Mouse (Mus musculus): Measurements from ENCODE around the gene Adgrl4. TPM values are rescaled to one million over a fixed set of nuclear protein-coding genes. Genes with fewer than 3 reads are reported as not detected.

Gene Adgrl4
- polyA plus RNA-seq, 1 experiment, result not detected

DNA sequence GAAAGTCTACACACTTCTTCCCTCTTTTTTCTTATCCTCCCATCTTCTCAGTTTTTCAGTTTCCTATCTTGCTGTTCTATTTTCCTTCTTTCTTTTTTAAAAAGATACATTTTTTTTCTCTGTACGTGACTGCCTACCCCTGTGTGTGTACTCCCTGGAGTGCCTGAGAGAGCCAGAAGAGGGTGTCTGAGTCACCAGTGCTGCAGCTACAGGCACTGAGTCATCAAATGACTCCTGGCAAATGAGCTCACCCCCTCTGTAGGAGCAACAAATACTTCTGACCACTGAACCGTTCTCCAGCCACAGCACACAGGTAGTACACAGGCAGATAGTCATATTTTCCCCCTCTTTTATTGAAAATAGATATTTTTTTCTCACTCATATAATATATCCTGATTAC, 8.2 kb downstream of the Adgrl4 start:
- H3K36me3 ChIP-seq (ENCODE audit: control insufficient read depth, insufficient read depth, low read length, poor library complexity, severe bottlenecking), result no peaks in the 10 kb centered on the region
- no peak overlapping the region for H3K27ac ChIP-seq (ENCODE audit: insufficient read depth, low read length)
- H3K9me3 ChIP-seq (replicated peaks; ENCODE audit: control insufficient read depth, insufficient read depth, low read length, poor library complexity, severe bottlenecking), result no peaks in the 10 kb centered on the region
- H3K9ac ChIP-seq (ENCODE audit: low read depth, poor library complexity, severe bottlenecking), result no peak overlapping the region
- H3K27me3 ChIP-seq (ENCODE audit: control insufficient read depth, insufficient read depth, low read length, poor library complexity, severe bottlenecking), result no peaks in the 10 kb centered on the region
- no peak overlapping the region for H3K4me3 ChIP-seq (ENCODE audit: low read depth, low read length)
- H3K4me1 ChIP-seq (ENCODE audit: control insufficient read depth, insufficient read depth, low read length), result no peaks in the 10 kb centered on the region
- TF ChIP-seq CTCF (IDR thresholded peaks at IDR 0.05; ENCODE audit: low read depth, low read length) (no peak), POLR2A (IDR thresholded peaks at IDR 0.05; ENCODE audit: insufficient read depth, low read length) (no peak), EP300 (IDR thresholded peaks at IDR 0.05; ENCODE audit: insufficient read depth, low read depth, low read length) (no peak)

DNA sequence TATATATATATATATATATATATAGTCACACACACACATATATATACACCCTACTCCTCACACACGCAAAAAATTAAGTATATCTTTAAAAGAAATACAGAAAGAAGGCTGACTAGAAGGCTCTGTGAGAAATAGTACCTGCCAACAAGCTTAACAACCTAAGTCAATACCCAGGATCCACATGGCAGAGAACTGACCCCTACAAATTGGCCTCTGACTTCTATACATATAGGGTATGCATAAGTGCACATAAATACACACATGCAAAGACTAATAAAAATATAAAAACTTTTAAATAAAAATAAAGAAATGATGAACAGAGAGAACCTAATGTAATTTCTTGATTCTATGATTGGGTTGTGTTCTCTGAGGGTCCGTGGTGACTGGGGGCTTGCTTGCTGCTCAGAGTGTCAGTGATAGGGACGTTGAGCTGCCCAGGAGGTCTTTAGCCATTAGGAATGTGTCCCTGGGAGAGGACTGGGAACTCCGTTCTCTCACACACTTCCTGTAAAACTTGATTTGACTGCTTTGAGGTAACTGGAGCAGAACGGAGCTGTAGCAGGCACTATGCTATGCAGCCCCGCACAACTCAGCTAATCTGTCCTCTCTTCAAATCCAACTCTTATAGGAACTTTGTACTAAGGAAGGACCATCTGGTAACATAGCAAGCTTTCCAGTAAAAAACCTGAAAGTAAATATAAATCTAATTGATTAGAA, 17.5 kb downstream of the Adgrl4 start:
- TF ChIP-seq EP300 (IDR thresholded peaks at IDR 0.05; ENCODE audit: insufficient read depth, low read depth, low read length), result no peak
- no peak for TF ChIP-seq CTCF (IDR thresholded peaks at IDR 0.05; ENCODE audit: low read depth, low read length)
- no peak for TF ChIP-seq POLR2A (IDR thresholded peaks at IDR 0.05; ENCODE audit: insufficient read depth, low read length)
- Histone ChIP-seq H3K9me3 (replicated peaks; ENCODE audit: control insufficient read depth, insufficient read depth, low read length, poor library complexity, severe bottlenecking) (no peaks in the 10 kb centered on the region), H3K27ac (ENCODE audit: insufficient read depth, low read length) (no peak overlapping the region), H3K36me3 (ENCODE audit: control insufficient read depth, insufficient read depth, low read length, poor library complexity, severe bottlenecking) (no peaks in the 10 kb centered on the region), H3K9ac (ENCODE audit: low read depth, poor library complexity, severe bottlenecking) (no peak overlapping the region), H3K4me1 (ENCODE audit: control insufficient read depth, insufficient read depth, low read length) (no peaks in the 10 kb centered on the region), H3K27me3 (ENCODE audit: control insufficient read depth, insufficient read depth, low read length, poor library complexity, severe bottlenecking) (no peaks in the 10 kb centered on the region), H3K4me3 (ENCODE audit: low read depth, low read length) (no peak overlapping the region)

DNA sequence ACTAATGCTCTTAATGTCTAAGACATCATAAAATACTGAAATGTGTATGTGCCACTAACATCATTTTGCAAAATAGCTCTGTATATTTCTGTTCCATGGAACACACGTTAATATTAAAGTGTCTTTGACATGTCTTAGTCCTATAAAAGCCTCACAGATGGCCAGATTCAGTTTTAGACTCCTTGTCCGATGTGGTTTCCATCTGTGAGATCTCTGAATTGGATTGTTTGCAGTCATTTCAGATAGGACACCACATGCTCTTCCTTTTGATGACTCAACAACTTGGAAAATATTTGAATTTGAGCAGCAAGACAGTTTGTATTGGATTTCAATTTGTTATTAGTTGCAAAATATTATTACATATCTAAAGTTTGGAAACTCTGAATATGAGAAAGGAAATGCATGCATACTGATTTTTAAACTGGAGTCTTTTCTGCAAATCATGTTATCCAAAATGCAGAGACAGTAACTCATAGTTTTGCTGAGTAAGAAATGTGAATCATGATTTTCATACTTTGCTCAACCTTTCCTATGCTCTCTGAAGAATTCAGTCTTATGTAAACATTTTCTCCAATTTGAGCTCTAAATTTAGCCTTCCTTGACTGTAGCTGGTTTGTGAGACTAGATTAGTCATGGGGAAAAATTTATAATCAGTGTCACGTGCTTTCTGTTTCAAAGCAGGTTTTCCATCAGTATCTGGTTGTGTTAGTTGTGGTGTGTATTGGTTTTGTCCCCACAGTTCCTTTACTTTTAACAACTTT, 21.9 kb downstream of the Adgrl4 start:
- TF ChIP-seq POLR2A (IDR thresholded peaks at IDR 0.05; ENCODE audit: insufficient read depth, low read length) (no peak), CTCF (IDR thresholded peaks at IDR 0.05; ENCODE audit: low read depth, low read length) (no peak), EP300 (IDR thresholded peaks at IDR 0.05; ENCODE audit: insufficient read depth, low read depth, low read length) (no peak)
- H3K9me3 ChIP-seq (replicated peaks; ENCODE audit: control insufficient read depth, insufficient read depth, low read length, poor library complexity, severe bottlenecking), result no peaks in the 10 kb centered on the region
- H3K36me3 ChIP-seq (ENCODE audit: control insufficient read depth, insufficient read depth, low read length, poor library complexity, severe bottlenecking), result no peaks in the 10 kb centered on the region
- H3K4me1 ChIP-seq (ENCODE audit: control insufficient read depth, insufficient read depth, low read length), result no peaks in the 10 kb centered on the region
- no peak overlapping the region for H3K27ac ChIP-seq (ENCODE audit: insufficient read depth, low read length)
- no peak overlapping the region for H3K4me3 ChIP-seq (ENCODE audit: low read depth, low read length)
- no peaks in the 10 kb centered on the region for H3K27me3 ChIP-seq (ENCODE audit: control insufficient read depth, insufficient read depth, low read length, poor library complexity, severe bottlenecking)
- H3K9ac ChIP-seq (ENCODE audit: low read depth, poor library complexity, severe bottlenecking), result no peak overlapping the region

DNA sequence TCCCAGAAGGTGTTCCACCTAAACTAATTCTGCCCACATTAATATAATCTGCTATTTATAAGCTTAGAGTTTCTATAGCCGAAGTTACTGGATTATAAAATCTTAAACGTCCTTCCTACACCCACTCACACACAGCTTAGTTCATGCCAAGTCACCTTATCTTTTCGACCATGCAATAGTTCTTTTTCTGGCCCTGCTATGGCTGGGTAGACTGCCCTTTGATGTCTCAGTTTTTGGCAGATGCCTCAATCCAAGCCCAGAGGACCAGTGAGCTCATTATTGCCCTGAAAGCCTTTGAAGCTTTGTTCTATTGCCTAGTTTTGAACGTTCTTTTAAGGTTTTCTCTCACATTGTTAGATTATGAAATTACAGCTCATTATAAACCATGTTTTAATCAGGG, 27.5 kb downstream of the Adgrl4 start:
- Histone ChIP-seq H3K4me1 (ENCODE audit: control insufficient read depth, insufficient read depth, low read length) (no peaks in the 10 kb centered on the region), H3K27me3 (ENCODE audit: control insufficient read depth, insufficient read depth, low read length, poor library complexity, severe bottlenecking) (no peaks in the 10 kb centered on the region), H3K4me3 (ENCODE audit: low read depth, low read length) (no peak overlapping the region), H3K9me3 (replicated peaks; ENCODE audit: control insufficient read depth, insufficient read depth, low read length, poor library complexity, severe bottlenecking) (no peaks in the 10 kb centered on the region), H3K9ac (ENCODE audit: low read depth, poor library complexity, severe bottlenecking) (no peak overlapping the region), H3K27ac (ENCODE audit: insufficient read depth, low read length) (no peak overlapping the region), H3K36me3 (ENCODE audit: control insufficient read depth, insufficient read depth, low read length, poor library complexity, severe bottlenecking) (no peaks in the 10 kb centered on the region)
- TF ChIP-seq POLR2A (IDR thresholded peaks at IDR 0.05; ENCODE audit: insufficient read depth, low read length), result no peak

DNA sequence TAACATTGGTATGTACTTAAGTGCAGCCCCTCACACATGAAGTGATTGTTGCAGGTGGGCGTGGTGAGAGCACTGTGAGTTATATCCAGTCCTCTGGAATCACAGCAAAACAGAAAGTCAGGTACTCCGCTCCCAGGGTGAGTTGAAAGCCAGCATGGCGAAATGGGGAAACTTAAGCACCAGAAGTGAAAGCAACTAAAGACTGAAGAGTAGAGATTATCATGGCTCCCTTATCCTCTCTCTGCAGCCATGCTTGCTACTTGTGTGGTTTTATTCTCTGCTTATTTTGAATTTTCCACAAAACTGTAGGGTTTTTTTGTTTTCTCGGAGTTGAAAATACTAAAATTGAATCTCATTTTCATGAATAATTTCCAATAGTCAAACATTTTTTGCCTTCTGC, 51.2 kb downstream of the Adgrl4 start:
- no peaks in the 10 kb centered on the region for H3K27me3 ChIP-seq (ENCODE audit: control insufficient read depth, insufficient read depth, low read length, poor library complexity, severe bottlenecking)
- H3K27ac ChIP-seq (ENCODE audit: insufficient read depth, low read length), result no peak overlapping the region
- no peaks in the 10 kb centered on the region for H3K36me3 ChIP-seq (ENCODE audit: control insufficient read depth, insufficient read depth, low read length, poor library complexity, severe bottlenecking)
- TF ChIP-seq CTCF (IDR thresholded peaks at IDR 0.05; ENCODE audit: low read depth, low read length), result no peak
- no peak for TF ChIP-seq POLR2A (IDR thresholded peaks at IDR 0.05; ENCODE audit: insufficient read depth, low read length)
- TF ChIP-seq EP300 (IDR thresholded peaks at IDR 0.05; ENCODE audit: insufficient read depth, low read depth, low read length), result no peak
- H3K9me3 ChIP-seq (replicated peaks; ENCODE audit: control insufficient read depth, insufficient read depth, low read length, poor library complexity, severe bottlenecking), result no peaks in the 10 kb centered on the region
- H3K9ac ChIP-seq (ENCODE audit: low read depth, poor library complexity, severe bottlenecking), result no peak overlapping the region
- H3K4me3 ChIP-seq (ENCODE audit: low read depth, low read length), result no peak overlapping the region
- H3K4me1 ChIP-seq (ENCODE audit: control insufficient read depth, insufficient read depth, low read length), result no peaks in the 10 kb centered on the region

DNA sequence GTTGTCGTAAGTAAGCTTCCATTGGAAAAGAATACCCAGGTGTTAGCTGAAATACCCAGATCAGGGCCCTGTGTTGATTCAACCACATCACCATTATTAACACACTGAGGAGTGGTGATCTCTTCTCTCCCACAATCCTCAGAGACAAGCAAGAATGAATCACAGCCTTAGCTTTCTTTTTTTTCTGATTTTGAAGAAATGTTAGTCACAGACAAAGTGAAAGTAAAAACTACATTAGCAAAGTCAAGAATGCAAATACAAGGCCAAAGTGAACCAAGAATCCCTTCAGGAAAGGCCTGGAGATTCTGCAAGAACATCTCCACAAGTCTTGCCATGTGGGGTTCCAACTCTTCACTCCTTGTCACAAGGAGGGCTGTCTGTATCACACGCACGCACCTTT, 67.9 kb downstream of the Adgrl4 start:
- no peak overlapping the region for H3K9ac ChIP-seq (ENCODE audit: low read depth, poor library complexity, severe bottlenecking)
- H3K36me3 ChIP-seq (ENCODE audit: control insufficient read depth, insufficient read depth, low read length, poor library complexity, severe bottlenecking), result no peaks in the 10 kb centered on the region
- H3K4me1 ChIP-seq (ENCODE audit: control insufficient read depth, insufficient read depth, low read length), result no peaks in the 10 kb centered on the region
- TF ChIP-seq POLR2A (IDR thresholded peaks at IDR 0.05; ENCODE audit: insufficient read depth, low read length) (no peak), CTCF (IDR thresholded peaks at IDR 0.05; ENCODE audit: low read depth, low read length) (no peak), EP300 (IDR thresholded peaks at IDR 0.05; ENCODE audit: insufficient read depth, low read depth, low read length) (no peak)
- H3K27me3 ChIP-seq (ENCODE audit: control insufficient read depth, insufficient read depth, low read length, poor library complexity, severe bottlenecking), result no peaks in the 10 kb centered on the region
- no peak overlapping the region for H3K27ac ChIP-seq (ENCODE audit: insufficient read depth, low read length)
- H3K9me3 ChIP-seq (replicated peaks; ENCODE audit: control insufficient read depth, insufficient read depth, low read length, poor library complexity, severe bottlenecking), result no peaks in the 10 kb centered on the region
- no peak overlapping the region for H3K4me3 ChIP-seq (ENCODE audit: low read depth, low read length)
